Mouse (Mus musculus) erythroblast, embryonic 14.5 days (primary cell): Measurements from ENCODE around the gene Myo18b. TPM values are rescaled to one million over a fixed set of nuclear protein-coding genes. Genes with fewer than 3 reads are reported as not detected.

Source experiments
- H3K27me3 ChIP-seq: 2 replicates; pipeline ENCODE4 v1.6.1; 2012; ENCODE audit warnings: inconsistent platforms; ENCODE audit not compliant: control insufficient read depth
- H3K36me3 ChIP-seq: 2 replicates; pipeline ENCODE4 v1.6.1; 2012; ENCODE audit warnings: mild to moderate bottlenecking, inconsistent platforms; ENCODE audit not compliant: control insufficient read depth
- H3K4me1 ChIP-seq: 2 replicates; pipeline ENCODE4 v1.6.1; 2012; ENCODE audit warnings: inconsistent platforms; ENCODE audit not compliant: control insufficient read depth
- H3K4me3 ChIP-seq: replicated peaks from 2 replicates; pipeline ENCODE3; 2012; ENCODE audit warnings: moderate library complexity, mild to moderate bottlenecking, inconsistent platforms
- H3K9me3 ChIP-seq: 2 replicates; pipeline ENCODE4 v1.6.1; 2012; ENCODE audit warnings: low read length, inconsistent platforms, mixed read lengths; ENCODE audit not compliant: control insufficient read depth
- GATA1 ChIP-seq: IDR thresholded peaks from 2 replicates; pipeline ENCODE4 v1.6.1; 2012; ENCODE audit warnings: low read length, inconsistent platforms, mixed read lengths
- TAL1 ChIP-seq: IDR thresholded peaks from 3 replicates; pipeline ENCODE4 v1.6.1; 2012; ENCODE audit warnings: low read length, inconsistent platforms, mixed read lengths
- polyA plus RNA-seq: library from polyadenylated mRNA; stranded (reverse); fragments of >175 nt; gene quantifications from 2 replicates; pipeline ENCODE4 v1.2.3, GENCODE M21; 2012

Gene Myo18b
- polyA plus RNA-seq, 1 experiment: not detected

- Histone ChIP-seq H3K27me3 (no peaks in the 10 kb centered on the region), H3K4me3 (no peak overlapping the region), H3K9me3 (peaks cover 3% of the 10 kb centered on the region)
These were observed 43.0 kb downstream of the Myo18b start for GRCm38 (mm10) chr5:112853179-112853578.

DNA sequence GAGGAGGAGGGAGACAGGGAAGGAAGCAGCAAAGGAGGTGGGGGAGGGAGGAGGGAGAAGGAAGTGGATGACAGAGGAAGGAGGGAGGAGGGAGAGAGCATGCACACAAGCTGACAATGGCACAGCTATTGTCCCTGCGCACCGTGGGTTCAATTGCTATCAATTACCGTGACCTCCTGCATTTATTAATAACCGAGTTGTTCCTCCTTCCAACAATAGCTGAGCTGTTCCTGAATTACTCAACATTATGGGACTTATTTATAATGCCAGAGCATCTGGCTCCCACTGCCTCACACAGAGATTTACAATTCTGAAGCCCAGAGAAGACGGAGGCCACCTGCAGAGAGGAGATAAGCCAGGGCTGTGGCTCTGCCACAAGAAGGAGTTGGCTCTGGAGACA is 44.8 kb downstream of the Myo18b start:
- Histone ChIP-seq H3K4me1 (no peaks in the 10 kb centered on the region), H3K4me3 (no peak overlapping the region), H3K9me3 (no peaks in the 10 kb centered on the region), H3K27me3 (no peaks in the 10 kb centered on the region; the same call in 1 of the 2 replicates), H3K36me3 (no peaks in the 10 kb centered on the region)
- TF ChIP-seq TAL1 (no peak), GATA1 (no peak)

More at GRCm38 (mm10) chr5:112853179-112853578, 43.0 kb downstream of the Myo18b start:
- no peaks in the 10 kb centered on the region for H3K36me3 ChIP-seq
- H3K4me1 ChIP-seq: no peaks in the 10 kb centered on the region
- TF ChIP-seq TAL1 (no peak), GATA1 (no peak)

GRCm38 (mm10) chr5:112848586-112849280 is 47.4 kb downstream of the Myo18b start:
- Histone ChIP-seq H3K9me3 (peaks cover 10% of the 10 kb centered on the region), H3K36me3 (no peaks in the 10 kb centered on the region), H3K4me1 (no peaks in the 10 kb centered on the region), H3K4me3 (no peak overlapping the region), H3K27me3 (no peaks in the 10 kb centered on the region; the same call in 1 of the 2 replicates)
- TF ChIP-seq GATA1 (no peak), TAL1 (no peak)

DNA sequence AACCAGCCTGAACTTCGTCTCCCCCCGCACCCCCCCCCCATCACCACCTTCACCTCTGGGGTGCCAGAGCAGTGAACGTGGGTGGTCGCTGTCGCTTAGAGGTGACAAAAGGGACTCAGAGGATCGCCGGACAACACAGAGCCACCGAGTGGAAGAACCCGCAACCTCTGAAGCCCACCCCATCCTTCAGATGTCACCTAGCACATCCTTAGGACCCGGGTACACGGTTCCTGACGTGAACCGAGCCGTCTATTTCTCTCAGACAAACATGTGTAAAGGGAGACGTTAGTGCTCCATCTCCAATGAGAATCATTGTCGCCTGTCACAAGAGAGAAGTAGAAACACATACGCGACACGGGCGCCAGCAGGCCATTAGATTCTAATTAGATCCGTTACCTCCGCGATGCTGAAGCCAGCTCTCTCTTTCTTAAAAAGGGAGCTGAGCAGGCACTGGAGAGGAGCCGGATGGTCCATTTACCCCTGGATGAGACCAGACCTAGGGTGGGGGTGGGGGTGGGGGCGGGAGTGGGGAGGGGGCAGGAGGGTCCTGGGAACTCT is 48.1 kb downstream of the Myo18b start:
- Histone ChIP-seq H3K4me1 (no peaks in the 10 kb centered on the region), H3K27me3 (no peaks in the 10 kb centered on the region; the same call in 1 of the 2 replicates), H3K36me3 (no peaks in the 10 kb centered on the region), H3K9me3 (peaks cover 10% of the 10 kb centered on the region), H3K4me3 (no peak overlapping the region)
- TF ChIP-seq GATA1 (no peak), TAL1 (no peak)

DNA sequence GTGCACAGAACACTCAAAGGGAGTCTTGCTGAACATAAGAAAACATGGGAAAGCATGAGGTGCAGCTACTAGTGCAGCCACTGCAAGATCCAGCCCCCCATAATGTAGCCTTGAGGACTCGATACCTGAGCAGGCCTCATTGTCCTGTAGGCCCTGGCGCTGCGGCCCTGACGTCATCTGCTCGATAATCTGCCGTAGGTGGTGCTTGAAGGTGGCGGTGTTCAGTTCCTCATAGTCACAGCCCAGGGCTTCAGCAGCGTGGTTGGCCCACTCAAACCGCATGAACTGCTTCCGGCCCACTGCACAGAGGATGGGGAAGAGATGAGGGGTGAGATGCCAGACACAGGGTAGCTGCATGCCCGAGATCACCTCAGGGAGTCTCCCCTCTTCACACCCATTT is 50.0 kb downstream of the Myo18b start:
- TF ChIP-seq TAL1 (no peak), GATA1 (no peak)
- Histone ChIP-seq H3K9me3 (peaks cover 13% of the 10 kb centered on the region), H3K4me3 (no peak overlapping the region)

GRCm38 (mm10) chr5:112844460-112844859 is 51.7 kb downstream of the Myo18b start:
- no peaks in the 10 kb centered on the region; the same call in 1 of the 2 replicates for H3K27me3 ChIP-seq
- no peak overlapping the region for H3K4me3 ChIP-seq
- H3K4me1 ChIP-seq: no peaks in the 10 kb centered on the region
- H3K36me3 ChIP-seq: no peaks in the 10 kb centered on the region
- peaks cover 13% of the 10 kb centered on the region for H3K9me3 ChIP-seq
- TF ChIP-seq TAL1 (no peak), GATA1 (no peak)

More for the DNA sequence above, 50.0 kb downstream of the Myo18b start:
- H3K4me1 ChIP-seq: no peaks in the 10 kb centered on the region
- no peaks in the 10 kb centered on the region for H3K36me3 ChIP-seq
- H3K27me3 ChIP-seq: no peaks in the 10 kb centered on the region; the same call in 1 of the 2 replicates

DNA sequence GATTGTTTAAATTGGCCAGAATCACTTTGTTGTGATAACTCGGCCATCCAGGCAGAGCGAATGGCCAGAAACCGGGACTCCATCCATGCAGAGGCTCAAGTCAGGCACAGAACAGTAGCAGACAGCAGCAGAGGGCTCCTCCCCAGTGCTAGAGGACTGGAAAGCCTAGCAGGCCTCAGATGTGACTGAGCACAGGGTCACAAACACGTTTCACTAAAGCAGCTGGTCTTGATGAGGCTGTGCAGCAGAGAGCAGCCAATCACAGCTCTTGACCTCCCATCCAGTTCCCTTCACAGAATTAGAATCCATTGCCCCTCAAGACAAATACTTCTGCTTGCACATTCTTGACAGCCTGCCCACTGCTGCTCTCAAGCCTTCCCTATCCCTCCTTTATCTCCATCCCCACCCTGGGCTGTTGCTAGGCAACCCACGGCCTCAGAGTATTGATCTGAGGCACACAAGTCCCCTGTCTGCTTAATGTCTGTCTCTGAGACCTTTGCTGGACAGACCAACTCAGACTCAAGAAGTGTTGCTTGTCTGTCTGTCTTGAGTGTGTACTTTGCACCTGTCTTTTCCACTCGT is 52.4 kb downstream of the Myo18b start:
- H3K4me1 ChIP-seq: no peaks in the 10 kb centered on the region
- H3K36me3 ChIP-seq: no peaks in the 10 kb centered on the region
- no peaks in the 10 kb centered on the region; the same call in 1 of the 2 replicates for H3K27me3 ChIP-seq
- H3K9me3 ChIP-seq: peaks cover 13% of the 10 kb centered on the region
- TF ChIP-seq GATA1 (no peak), TAL1 (no peak)
- H3K4me3 ChIP-seq: no peak overlapping the region

DNA sequence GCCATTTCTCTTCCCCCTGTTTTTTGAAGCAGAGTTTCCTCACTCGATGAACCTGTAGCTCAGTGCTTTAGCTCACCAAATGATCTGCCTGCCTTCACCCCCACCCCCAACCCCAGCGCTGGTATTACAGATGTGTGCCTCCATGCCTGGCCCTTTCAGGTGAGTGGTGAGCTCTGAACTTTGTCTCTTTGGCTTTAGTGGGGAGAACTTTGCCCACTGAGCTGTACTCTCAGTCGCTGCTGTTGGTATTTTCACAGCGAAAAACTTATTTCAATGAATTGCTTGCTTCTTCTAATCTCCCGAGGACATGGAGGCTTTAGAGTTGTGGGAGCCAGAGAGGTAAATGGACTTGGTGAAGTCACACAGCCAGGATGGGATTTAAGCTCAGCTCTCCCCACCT is 53.5 kb downstream of the Myo18b start:
- H3K4me1 ChIP-seq: no peaks in the 10 kb centered on the region
- peaks cover 13% of the 10 kb centered on the region for H3K9me3 ChIP-seq
- no peaks in the 10 kb centered on the region for H3K27me3 ChIP-seq
- H3K4me3 ChIP-seq: no peak overlapping the region
- H3K36me3 ChIP-seq: no peaks in the 10 kb centered on the region
- no peak for TF ChIP-seq GATA1
- no peak for TF ChIP-seq TAL1

DNA sequence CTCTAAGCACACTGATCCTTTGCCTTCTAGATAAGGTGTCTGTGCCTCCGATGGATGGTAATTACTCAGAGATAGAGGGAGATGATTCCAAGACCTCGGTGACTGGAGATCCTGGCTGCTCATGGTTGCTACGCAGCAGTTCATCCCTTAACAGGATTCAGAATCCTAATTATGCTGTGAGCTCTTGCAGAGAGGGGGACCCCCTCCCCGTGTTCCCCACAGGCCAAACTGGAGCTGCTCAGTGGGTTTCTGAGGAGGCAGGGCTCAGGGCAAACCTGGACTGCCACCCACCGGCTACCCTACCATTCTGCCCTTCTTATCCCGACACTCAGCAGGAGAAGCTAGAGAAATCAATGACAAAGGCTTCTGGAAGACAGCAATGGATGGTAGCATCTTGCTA is 54.3 kb downstream of the Myo18b start:
- Histone ChIP-seq H3K4me1 (no peaks in the 10 kb centered on the region), H3K9me3 (peaks cover 13% of the 10 kb centered on the region), H3K36me3 (no peaks in the 10 kb centered on the region), H3K4me3 (no peak overlapping the region), H3K27me3 (no peaks in the 10 kb centered on the region)
- TF ChIP-seq GATA1 (no peak), TAL1 (no peak)
